Mouse (Mus musculus) MN1 (cell line): ENCODE results near the gene Klhdc2.

Experiments
- DNase-seq: peaks from one replicate; pipeline ENCODE4 v3.0.0-alpha.2; 2016; ENCODE audit warnings: low spot score

Gene Klhdc2

GRCm38 (mm10) chr12:69300391-69300790 lies 3.9 kb downstream of the Klhdc2 start:
- peak; percentile 59 for DNase-seq

GRCm38 (mm10) chr12:69302171-69302570 lies 5.7 kb downstream of the Klhdc2 start:
- no peak for DNase-seq

GRCm38 (mm10) chr12:69304051-69304450 lies 7.6 kb downstream of the Klhdc2 start:
- DNase-seq = no peak

GRCm38 (mm10) chr12:69306333-69306732 lies 9.9 kb downstream of the Klhdc2 start:
- no peak for DNase-seq

GRCm38 (mm10) chr12:69309659-69310058 lies 13.2 kb downstream of the Klhdc2 start:
- no peak for DNase-seq

GRCm38 (mm10) chr12:69318431-69318830 lies 21.9 kb downstream of the Klhdc2 start:
- no peak for DNase-seq

- DNase-seq = no peak
Measured at GRCm38 (mm10) chr12:69331187-69331586, 34.7 kb downstream of the Klhdc2 start.

- no peak for DNase-seq
Measured at GRCm38 (mm10) chr12:69332147-69332546, 35.7 kb downstream of the Klhdc2 start.

- peak; percentile 51 for DNase-seq
Measured at GRCm38 (mm10) chr12:69333547-69333946, 37.1 kb downstream of the Klhdc2 start.

GRCm38 (mm10) chr12:69349928-69350327 lies 53.4 kb downstream of the Klhdc2 start:
- DNase-seq = no peak

GRCm38 (mm10) chr12:69351685-69352084 lies 55.2 kb downstream of the Klhdc2 start:
- no peak for DNase-seq

- peak; percentile 93 for DNase-seq
Measured at GRCm38 (mm10) chr12:69356546-69357299, 60.2 kb downstream of the Klhdc2 start, which contains the start of gene Nemf. Gene Nemf (minus strand): TSS chr12:69357165.

- no peak for DNase-seq
Measured at GRCm38 (mm10) chr12:69357300-69357646, 60.8 kb downstream of the Klhdc2 start.
